Mouse (Mus musculus): ENCODE measurements around the gene Rbm20.

- no peak for TF ChIP-seq USF2 (IDR thresholded peaks at IDR 0.05; ENCODE audit: borderline replicate concordance in 1 of 2, insufficient read depth in 1 of 2, low read depth in 1 of 2, low read length in 2 of 2)
- TF ChIP-seq BHLHE40 (IDR thresholded peaks at IDR 0.05; ENCODE audit: borderline replicate concordance, low read depth, low read length), result no peak
- no peak for TF ChIP-seq POLR2A (IDR thresholded peaks at IDR 0.05; ENCODE audit: control insufficient read depth in 1 of 2, insufficient read depth in 1 of 2, low read depth in 1 of 2, low read length in 2 of 2, poor library complexity in 1 of 2)
- TF ChIP-seq MAZ (IDR thresholded peaks at IDR 0.05; ENCODE audit: low read depth, low read length), result no peak
- TF ChIP-seq CTCF (IDR thresholded peaks at IDR 0.05 in 2 of 3, conservative IDR thresholded peaks at IDR 0.05 in 1 of 3; ENCODE audit: control insufficient read depth in 1 of 3, insufficient read depth in 1 of 3, low read depth in 2 of 3, low read length in 3 of 3, poor library complexity in 1 of 3, severe bottlenecking in 1 of 3), result no peak
- TF ChIP-seq EP300 (IDR thresholded peaks at IDR 0.05; ENCODE audit: low read depth in 1 of 2, low read length in 2 of 2), result no peak
- no peak for TF ChIP-seq POLR2AphosphoS5 (IDR thresholded peaks at IDR 0.05; ENCODE audit: borderline replicate concordance, low read depth, low read length)
- TF ChIP-seq TAL1 (IDR thresholded peaks at IDR 0.05; ENCODE audit: low read length), result no peak
- no peak for TF ChIP-seq MAX (IDR thresholded peaks at IDR 0.05; ENCODE audit: low read length)
- TF ChIP-seq SMC3 (IDR thresholded peaks at IDR 0.05; ENCODE audit: low read depth, low read length), result no peak
- TF ChIP-seq POLR2AphosphoS2 (IDR thresholded peaks at IDR 0.05; ENCODE audit: low read length), result no peak
Observed at GRCm38 (mm10) chr19:53670625-53671141, 6.4 kb upstream of the Rbm20 start.

Data from MEL (cell line).